Mouse (Mus musculus): ENCODE measurements around the gene Atp6v0e2.
"Not testable (repeated sequence)": the region's sequence is repeated elsewhere in the genome, so short reads cannot be mapped to it uniquely, and the experiment has no call there.

The Atp6v0e2 gene

GRCm38 (mm10) chr6:48537105-48537954 lies at the start of gene Atp6v0e2:
Gene Atp6v0e2, plus strand, starts transcription at chr6:48537615.
- DNase-seq (ENCODE audit: inconsistent age in 2 of 2, low spot score in 1 of 2), result peak; percentile 91 to 96

GRCm38 (mm10) chr6:48487747-48488725 lies 49.4 kb upstream of the Atp6v0e2 start:
- peak in 1 of 2 experiments; percentile 59 for DNase-seq (ENCODE audit: inconsistent age in 2 of 2, low spot score in 1 of 2)

- no peak for DNase-seq (ENCODE audit: inconsistent age in 2 of 2, low spot score in 1 of 2)
Measured at GRCm38 (mm10) chr6:48489741-48490140, 47.7 kb upstream of the Atp6v0e2 start.

- DNase-seq (ENCODE audit: inconsistent age in 2 of 2, low spot score in 1 of 2), result no peak
Measured at GRCm38 (mm10) chr6:48491361-48491760, 46.1 kb upstream of the Atp6v0e2 start.

GRCm38 (mm10) chr6:48493136-48493730 lies 44.2 kb upstream of the Atp6v0e2 start:
- no peak for DNase-seq (ENCODE audit: inconsistent age in 2 of 2, low spot score in 1 of 2)

GRCm38 (mm10) chr6:48497521-48497920 lies 39.9 kb upstream of the Atp6v0e2 start:
- DNase-seq (ENCODE audit: inconsistent age in 2 of 2, low spot score in 1 of 2), result no peak

GRCm38 (mm10) chr6:48503847-48504240 lies 33.6 kb upstream of the Atp6v0e2 start:
- DNase-seq (ENCODE audit: inconsistent age in 2 of 2, low spot score in 1 of 2), result no peak

GRCm38 (mm10) chr6:48504241-48504854 lies 33.1 kb upstream of the Atp6v0e2 start:
- peak; percentile 85 to 96 for DNase-seq (ENCODE audit: inconsistent age in 2 of 2, low spot score in 1 of 2)

GRCm38 (mm10) chr6:48508087-48508486 lies 29.3 kb upstream of the Atp6v0e2 start:
- DNase-seq (ENCODE audit: inconsistent age in 2 of 2, low spot score in 1 of 2), result peak in 1 of 2 experiments; percentile 61

- no peak for DNase-seq (ENCODE audit: inconsistent age in 2 of 2, low spot score in 1 of 2)
Measured at GRCm38 (mm10) chr6:48510426-48510825, 27.0 kb upstream of the Atp6v0e2 start.

- DNase-seq (ENCODE audit: inconsistent age in 2 of 2, low spot score in 1 of 2), result peak; percentile 41 to 81
Measured at GRCm38 (mm10) chr6:48511861-48512260, 25.6 kb upstream of the Atp6v0e2 start.

GRCm38 (mm10) chr6:48524882-48525281 lies 12.5 kb upstream of the Atp6v0e2 start:
- DNase-seq (ENCODE audit: inconsistent age in 2 of 2, low spot score in 1 of 2), result not testable (repeated sequence)

- DNase-seq (ENCODE audit: inconsistent age in 2 of 2, low spot score in 1 of 2), result peak in 1 of 2 experiments; percentile 24
Measured at GRCm38 (mm10) chr6:48527901-48528300, 9.5 kb upstream of the Atp6v0e2 start.

GRCm38 (mm10) chr6:48529261-48529660 lies 8.2 kb upstream of the Atp6v0e2 start:
- no peak for DNase-seq (ENCODE audit: inconsistent age in 2 of 2, low spot score in 1 of 2)

- peak in 1 of 2 experiments; percentile 35 for DNase-seq (ENCODE audit: inconsistent age in 2 of 2, low spot score in 1 of 2)
Measured at GRCm38 (mm10) chr6:48529871-48530440, 7.5 kb upstream of the Atp6v0e2 start.

- no peak for DNase-seq (ENCODE audit: inconsistent age in 2 of 2, low spot score in 1 of 2)
Measured at GRCm38 (mm10) chr6:48530862-48531261, 6.6 kb upstream of the Atp6v0e2 start.

- peak in 1 of 2 experiments; percentile 64 for DNase-seq (ENCODE audit: inconsistent age in 2 of 2, low spot score in 1 of 2)
Measured at GRCm38 (mm10) chr6:48533475-48533874, 3.9 kb upstream of the Atp6v0e2 start.

- DNase-seq (ENCODE audit: inconsistent age in 2 of 2, low spot score in 1 of 2), result peak in 1 of 2 experiments; percentile 41
Measured at GRCm38 (mm10) chr6:48534913-48535312, 2.5 kb upstream of the Atp6v0e2 start.

GRCm38 (mm10) chr6:48536091-48536490 lies 1.3 kb upstream of the Atp6v0e2 start:
- DNase-seq (ENCODE audit: inconsistent age in 2 of 2, low spot score in 1 of 2), result peak in 1 of 2 experiments; percentile 30

Measured in adrenal gland, adult (tissue).